Mouse (Mus musculus): ENCODE measurements at regions not wholly inside any gene's neighbourhood (a gene's known extent, or its start where the extent isn't known, plus 50 kb on each side); places are given as distances from the start of the nearest gene placed in this dataset.

DNA sequence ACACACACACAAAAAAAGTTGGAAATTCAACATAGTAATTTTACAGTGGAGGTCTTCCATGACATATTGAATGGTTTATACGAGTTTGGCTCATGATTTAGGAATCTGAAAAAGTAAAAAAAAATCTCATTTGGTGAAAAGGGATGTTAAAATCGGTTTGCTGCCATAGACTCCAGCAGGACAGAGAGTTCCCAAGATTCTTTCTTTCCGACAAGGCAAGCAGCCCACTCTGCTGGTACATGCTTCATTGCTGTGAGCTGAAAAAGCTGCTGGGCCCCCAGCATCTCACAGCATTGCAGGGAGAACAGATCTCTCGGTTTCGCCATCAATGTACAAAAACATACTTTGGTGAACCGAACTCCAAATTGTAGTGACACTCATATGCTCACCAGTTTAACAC, 125.8 kb upstream of the Mpdz start:
- Histone ChIP-seq H3K27me3 (no peaks in the 10 kb centered on the region), H3K4me3 (replicated peaks) (no peak overlapping the region), H3K9me3 (replicated peaks) (no peaks in the 10 kb centered on the region), H3K27ac (no peak overlapping the region), H3K4me2 (no peak overlapping the region), H3K36me3 (no peaks in the 10 kb centered on the region), H3K9ac (no peak overlapping the region), H3K4me1 (replicated peaks) (no peaks in the 10 kb centered on the region)
- WGBS (ENCODE audit: insufficient replicate concordance): 64% methylated on average over 6 of the region's 6 CpGs
- DNase-seq (no peak), ATAC-seq (ENCODE audit: low read depth) (no peak)

DNA sequence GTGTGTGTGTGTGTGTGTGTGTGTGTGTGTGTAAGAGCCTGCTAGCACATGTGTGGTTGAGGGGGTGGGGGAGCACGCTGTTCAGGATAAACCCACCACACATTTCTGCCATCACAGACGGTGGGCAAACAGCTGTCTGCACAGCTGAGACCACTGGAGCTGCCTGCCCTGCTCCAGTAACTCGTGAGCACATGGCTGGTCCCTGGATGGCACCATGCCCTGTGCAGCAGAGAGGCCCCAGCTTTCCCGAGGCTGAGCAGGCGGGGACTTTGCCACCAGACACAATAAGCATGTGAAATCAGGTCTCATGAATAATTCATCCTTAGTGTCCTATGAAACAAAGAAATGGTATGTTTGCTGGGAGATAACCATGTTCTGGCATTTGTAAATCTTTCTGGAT, 125.3 kb upstream of the Mpdz start:
- DNase-seq: no peak
- no peaks in the 10 kb centered on the region for H3K27me3 ChIP-seq
- no peak overlapping the region for H3K9ac ChIP-seq
- 47% methylated on average over 5 of the region's 5 CpGs for WGBS (ENCODE audit: insufficient replicate concordance)
- no peaks in the 10 kb centered on the region for H3K9me3 ChIP-seq (replicated peaks)
- no peaks in the 10 kb centered on the region for H3K36me3 ChIP-seq
- no peak overlapping the region for H3K4me2 ChIP-seq
- H3K27ac ChIP-seq: no peak overlapping the region
- H3K4me1 ChIP-seq (replicated peaks): no peaks in the 10 kb centered on the region
- no peak for ATAC-seq (ENCODE audit: low read depth)
- no peak overlapping the region for H3K4me3 ChIP-seq (replicated peaks)

DNA sequence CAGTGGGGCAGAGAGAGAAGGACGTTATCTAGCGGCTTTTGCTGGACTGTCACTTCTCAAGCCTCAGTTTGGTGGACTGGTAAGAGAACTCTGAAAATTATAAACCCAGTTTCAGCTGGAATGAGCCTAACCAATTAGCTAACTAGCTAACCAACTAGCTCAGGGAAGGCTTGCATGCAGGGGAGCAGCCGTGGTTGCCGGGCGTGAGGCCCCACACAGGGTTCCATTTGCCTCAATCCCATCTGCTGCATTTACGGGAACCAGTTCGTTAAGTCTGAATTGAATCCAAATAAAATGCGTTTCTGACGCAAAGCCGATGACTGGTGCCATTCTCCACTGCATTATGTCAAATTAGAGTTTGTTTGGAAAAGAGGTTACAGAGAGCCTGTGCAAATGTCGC, 123.9 kb upstream of the Mpdz start:
- WGBS (ENCODE audit: insufficient replicate concordance): 77% methylated on average over 11 of the region's 11 CpGs
- ATAC-seq (ENCODE audit: low read depth) (no peak), DNase-seq (no peak)
- Histone ChIP-seq H3K9ac (no peak overlapping the region), H3K9me3 (replicated peaks) (no peaks in the 10 kb centered on the region), H3K36me3 (no peaks in the 10 kb centered on the region), H3K4me1 (replicated peaks) (no peaks in the 10 kb centered on the region), H3K27me3 (no peaks in the 10 kb centered on the region), H3K4me3 (replicated peaks) (no peak overlapping the region), H3K4me2 (no peak overlapping the region), H3K27ac (no peak overlapping the region)

DNA sequence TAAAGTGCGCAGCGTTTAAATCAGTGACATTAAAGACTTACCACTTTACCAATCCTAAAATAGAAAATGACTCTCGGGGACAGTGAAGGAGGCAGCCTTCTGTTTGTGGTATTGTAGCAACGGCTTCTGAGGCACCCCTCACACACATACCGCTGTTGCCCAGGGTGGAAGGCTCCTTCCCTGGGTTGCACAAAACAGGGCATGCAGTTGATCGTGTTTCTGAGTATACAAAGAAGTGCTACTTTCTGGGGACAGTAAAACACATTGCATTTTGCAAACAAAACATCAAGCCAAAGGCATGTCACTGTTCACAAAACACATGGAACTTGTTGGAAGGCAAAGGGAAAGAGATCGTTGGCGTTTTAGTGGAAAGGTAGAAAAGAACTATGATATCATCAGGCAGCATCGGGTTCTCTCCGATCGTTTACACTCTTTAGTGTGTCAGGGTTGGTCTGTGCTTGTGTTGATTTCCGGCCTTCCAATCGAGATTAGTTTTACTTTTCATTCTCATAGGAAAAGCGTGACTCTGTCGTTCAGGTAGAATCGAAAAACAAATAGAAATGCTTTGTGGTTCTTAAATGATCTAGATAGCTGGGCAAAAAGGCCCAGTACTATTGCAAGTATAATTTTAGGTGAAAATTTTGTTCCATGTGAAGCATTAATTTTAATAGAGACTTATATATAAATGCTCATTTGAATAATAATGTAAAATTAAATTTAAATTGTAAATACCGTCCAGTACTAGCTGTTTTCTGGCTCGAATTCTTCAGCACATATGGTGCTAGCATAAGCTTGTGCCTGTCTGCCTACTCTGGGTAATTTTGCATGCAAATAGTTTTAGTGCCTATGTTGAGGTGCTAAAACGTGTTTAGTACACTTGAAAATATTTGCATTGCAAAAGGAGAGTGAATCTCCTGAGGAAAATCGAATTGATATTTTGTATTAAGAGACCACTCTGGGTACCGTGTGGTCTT, 123.1 kb upstream of the Mpdz start:
- ATAC-seq (ENCODE audit: low read depth) (no peak), DNase-seq (no peak)
- H3K4me3 ChIP-seq (replicated peaks): no peak overlapping the region
- H3K36me3 ChIP-seq: no peaks in the 10 kb centered on the region
- H3K9ac ChIP-seq: no peak overlapping the region
- 69% methylated on average over 21 of the region's 21 CpGs for WGBS (ENCODE audit: insufficient replicate concordance)
- no peaks in the 10 kb centered on the region for H3K4me1 ChIP-seq (replicated peaks)
- H3K4me2 ChIP-seq: no peak overlapping the region
- no peak overlapping the region for H3K27ac ChIP-seq
- no peaks in the 10 kb centered on the region for H3K9me3 ChIP-seq (replicated peaks)
- no peaks in the 10 kb centered on the region for H3K27me3 ChIP-seq

DNA sequence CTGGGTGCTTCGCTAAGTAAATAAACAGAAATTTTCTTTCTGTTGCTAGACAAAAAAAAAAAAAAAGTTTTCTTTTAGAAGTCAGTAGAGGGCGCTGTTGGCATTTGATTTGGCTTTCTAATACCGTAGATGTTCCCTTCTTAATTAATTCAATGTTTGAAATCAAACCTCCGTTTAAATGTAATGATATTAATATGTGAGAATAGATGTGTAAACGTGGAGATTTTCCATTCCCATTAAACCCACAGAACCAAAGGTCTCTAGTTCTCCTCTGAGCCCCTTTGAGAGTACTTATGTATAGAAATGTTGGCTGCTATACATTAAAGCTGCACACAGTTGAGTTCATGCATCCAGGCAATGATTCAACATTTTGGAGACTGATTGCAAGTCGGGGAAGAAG, 121.8 kb upstream of the Mpdz start:
- Histone ChIP-seq H3K27me3 (no peaks in the 10 kb centered on the region), H3K9ac (no peak overlapping the region), H3K4me3 (replicated peaks) (no peak overlapping the region), H3K36me3 (no peaks in the 10 kb centered on the region), H3K4me2 (no peak overlapping the region), H3K9me3 (replicated peaks) (no peaks in the 10 kb centered on the region), H3K4me1 (replicated peaks) (no peaks in the 10 kb centered on the region), H3K27ac (no peak overlapping the region)
- 5% methylated on average over 6 of the region's 6 CpGs for WGBS (ENCODE audit: insufficient replicate concordance)
- ATAC-seq (ENCODE audit: low read depth) (no peak), DNase-seq (no peak)

DNA sequence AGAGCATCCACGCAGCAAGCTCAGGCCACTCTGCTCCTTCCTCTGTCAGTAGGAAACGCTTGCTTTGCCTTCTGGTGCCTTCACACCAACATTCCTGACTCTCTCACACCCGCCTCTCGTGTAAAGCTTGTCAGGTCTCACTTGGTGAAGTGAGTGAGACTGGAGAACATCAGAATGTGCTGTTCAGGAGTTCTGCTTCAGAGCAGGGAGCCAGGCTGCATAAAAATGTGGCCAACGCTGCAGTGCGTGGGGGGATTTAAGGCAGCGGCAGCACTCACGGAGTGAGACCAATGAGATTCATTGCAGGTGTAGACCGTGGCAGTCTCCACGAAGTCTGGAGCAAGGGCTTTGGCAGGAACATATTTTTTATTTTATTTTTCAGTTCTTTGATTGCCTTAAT, 121.0 kb upstream of the Mpdz start:
- ATAC-seq (ENCODE audit: low read depth) (no peak), DNase-seq (no peak)
- H3K4me3 ChIP-seq (replicated peaks): no peak overlapping the region
- no peak overlapping the region for H3K4me2 ChIP-seq
- no peak overlapping the region for H3K9ac ChIP-seq
- H3K27me3 ChIP-seq: no peaks in the 10 kb centered on the region
- H3K27ac ChIP-seq: no peak overlapping the region
- 47% methylated on average over 10 of the region's 10 CpGs for whole genome bisulfite sequencing (ENCODE audit: insufficient replicate concordance)
- no peaks in the 10 kb centered on the region for H3K9me3 ChIP-seq (replicated peaks)
- H3K36me3 ChIP-seq: no peaks in the 10 kb centered on the region
- H3K4me1 ChIP-seq (replicated peaks): no peaks in the 10 kb centered on the region

DNA sequence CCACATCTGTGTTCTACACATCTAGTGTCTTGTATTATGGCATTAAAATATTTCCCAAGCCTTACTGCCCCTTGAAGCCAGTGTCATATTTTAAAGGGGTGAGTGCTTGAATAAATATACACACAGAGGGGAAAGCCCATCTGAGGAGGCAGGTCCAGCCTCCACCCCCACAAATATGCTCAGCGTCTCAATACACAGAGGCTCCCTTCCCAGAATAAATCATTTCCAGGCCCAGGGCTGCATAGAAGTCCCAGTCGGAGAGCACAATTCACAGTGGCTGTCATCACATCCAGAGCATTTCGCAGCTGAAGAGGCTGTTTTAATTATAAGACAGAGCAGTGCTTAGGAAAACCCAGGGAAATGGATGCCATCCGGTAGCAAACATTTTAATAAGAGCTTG, 118.8 kb upstream of the Mpdz start:
- Histone ChIP-seq H3K4me1 (replicated peaks) (no peaks in the 10 kb centered on the region), H3K27me3 (no peaks in the 10 kb centered on the region), H3K9ac (no peak overlapping the region), H3K27ac (no peak overlapping the region), H3K36me3 (no peaks in the 10 kb centered on the region), H3K9me3 (replicated peaks) (no peaks in the 10 kb centered on the region), H3K4me3 (replicated peaks) (no peak overlapping the region), H3K4me2 (no peak overlapping the region)
- ATAC-seq (ENCODE audit: low read depth) (no peak), DNase-seq (no peak)
- WGBS (ENCODE audit: insufficient replicate concordance): 62% methylated on average over 4 of the region's 4 CpGs

DNA sequence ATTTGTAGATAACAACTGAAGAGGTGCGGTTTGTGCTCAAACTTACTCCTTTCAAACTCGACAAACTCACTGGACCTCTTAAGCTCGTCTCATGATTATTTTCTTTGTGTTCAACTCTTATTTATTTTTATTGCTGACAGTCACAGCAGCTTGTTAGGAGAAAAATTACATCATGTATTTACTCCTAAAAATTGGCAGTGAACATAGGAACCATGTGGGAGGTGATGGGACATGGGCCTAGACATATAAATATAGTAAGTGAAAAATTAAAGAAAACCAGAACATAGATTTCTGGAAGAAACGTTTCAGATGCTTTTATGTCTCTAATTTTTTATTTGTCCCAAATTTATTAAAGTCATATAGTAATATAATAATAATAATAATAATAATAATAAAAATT, 108.2 kb upstream of the Mpdz start:
- H3K4me2 ChIP-seq: no peak overlapping the region
- H3K27me3 ChIP-seq: no peaks in the 10 kb centered on the region
- H3K36me3 ChIP-seq: no peaks in the 10 kb centered on the region
- no peaks in the 10 kb centered on the region for H3K9me3 ChIP-seq (replicated peaks)
- WGBS (ENCODE audit: insufficient replicate concordance): 57% methylated on average over 4 of the region's 4 CpGs
- H3K4me1 ChIP-seq (replicated peaks): no peaks in the 10 kb centered on the region
- H3K27ac ChIP-seq: no peak overlapping the region
- H3K9ac ChIP-seq: no peak overlapping the region
- no peak for DNase-seq
- ATAC-seq (ENCODE audit: low read depth): no peak
- no peak overlapping the region for H3K4me3 ChIP-seq (replicated peaks)

DNA sequence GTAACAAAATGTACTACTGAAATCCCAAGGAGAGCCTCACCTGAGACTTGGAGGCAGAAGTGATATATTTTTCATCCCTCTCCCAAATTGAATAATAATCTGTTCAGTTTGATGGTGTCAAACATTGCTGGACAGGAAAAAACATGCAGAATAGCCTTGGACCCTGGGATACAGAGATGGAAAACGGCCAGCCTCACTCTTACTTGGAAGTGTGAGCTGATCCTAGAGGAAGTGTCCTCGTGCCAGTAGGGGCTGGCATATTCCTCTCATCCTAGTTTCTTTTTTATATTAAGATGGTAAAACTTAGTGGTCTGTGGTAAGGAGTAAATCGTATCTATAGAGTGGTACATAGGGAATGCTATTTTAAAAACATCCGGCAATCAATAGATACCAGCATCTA, 107.6 kb upstream of the Mpdz start:
- no peaks in the 10 kb centered on the region for H3K9me3 ChIP-seq (replicated peaks)
- H3K36me3 ChIP-seq: no peaks in the 10 kb centered on the region
- H3K4me3 ChIP-seq (replicated peaks): no peak overlapping the region
- no peak for ATAC-seq (ENCODE audit: low read depth)
- no peak overlapping the region for H3K4me2 ChIP-seq
- H3K9ac ChIP-seq: no peak overlapping the region
- DNase-seq: no peak
- no peak overlapping the region for H3K27ac ChIP-seq
- H3K27me3 ChIP-seq: no peaks in the 10 kb centered on the region
- no peaks in the 10 kb centered on the region for H3K4me1 ChIP-seq (replicated peaks)
- 62% methylated on average over 4 of the region's 4 CpGs for WGBS (ENCODE audit: insufficient replicate concordance)

DNA sequence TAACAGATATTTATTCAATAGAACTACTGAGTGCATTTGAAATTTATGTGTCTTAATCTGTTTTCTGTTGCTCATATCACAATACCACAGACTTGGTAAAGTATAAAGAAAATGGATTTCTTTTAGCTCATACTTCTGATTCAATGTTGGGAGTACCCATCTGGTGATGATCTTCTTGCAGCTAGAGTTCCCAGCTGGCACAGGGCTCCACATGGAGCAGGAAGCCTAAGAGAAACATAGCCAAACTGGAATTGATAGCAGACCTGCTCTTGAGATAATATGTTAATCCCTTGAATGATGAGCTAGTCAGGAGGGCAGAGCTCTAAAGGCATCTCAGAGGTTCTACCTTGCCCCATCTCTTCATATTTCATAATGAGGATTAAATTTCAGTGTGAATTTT, 97.9 kb upstream of the Mpdz start:
- Histone ChIP-seq H3K4me2 (no peak overlapping the region), H3K36me3 (no peaks in the 10 kb centered on the region), H3K9ac (no peak overlapping the region), H3K9me3 (replicated peaks) (no peaks in the 10 kb centered on the region), H3K27me3 (no peaks in the 10 kb centered on the region), H3K4me3 (replicated peaks) (no peak overlapping the region), H3K27ac (no peak overlapping the region), H3K4me1 (replicated peaks) (no peaks in the 10 kb centered on the region)
- ATAC-seq (ENCODE audit: low read depth) (no peak), DNase-seq (no peak)

DNA sequence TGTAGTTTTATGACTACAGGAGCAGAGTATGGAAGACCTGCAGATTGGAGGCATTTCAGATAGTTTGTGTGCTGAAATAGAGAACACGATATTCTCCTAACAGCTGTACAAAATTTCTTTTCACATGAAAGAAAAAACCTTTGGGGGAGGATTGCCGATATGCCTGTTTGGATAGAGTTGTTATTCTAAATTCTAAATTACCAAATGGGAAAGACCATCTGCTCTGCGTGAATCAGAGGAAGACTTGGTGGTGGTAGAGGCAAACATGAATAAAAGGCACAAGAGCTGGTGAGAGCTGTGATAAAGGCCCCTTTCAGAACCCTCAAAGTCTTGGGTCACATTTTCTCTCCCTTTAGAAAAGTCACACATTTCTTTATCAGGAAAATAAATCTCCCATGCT, 96.9 kb upstream of the Mpdz start:
- H3K4me2 ChIP-seq: no peak overlapping the region
- WGBS (ENCODE audit: insufficient replicate concordance): 68% methylated on average over 3 of the region's 3 CpGs
- no peaks in the 10 kb centered on the region for H3K36me3 ChIP-seq
- no peak overlapping the region for H3K9ac ChIP-seq
- H3K27me3 ChIP-seq: no peaks in the 10 kb centered on the region
- H3K4me3 ChIP-seq (replicated peaks): no peak overlapping the region
- ATAC-seq (ENCODE audit: low read depth) (no peak), DNase-seq (no peak)
- H3K27ac ChIP-seq: no peak overlapping the region
- H3K9me3 ChIP-seq (replicated peaks): no peaks in the 10 kb centered on the region
- H3K4me1 ChIP-seq (replicated peaks): no peaks in the 10 kb centered on the region

DNA sequence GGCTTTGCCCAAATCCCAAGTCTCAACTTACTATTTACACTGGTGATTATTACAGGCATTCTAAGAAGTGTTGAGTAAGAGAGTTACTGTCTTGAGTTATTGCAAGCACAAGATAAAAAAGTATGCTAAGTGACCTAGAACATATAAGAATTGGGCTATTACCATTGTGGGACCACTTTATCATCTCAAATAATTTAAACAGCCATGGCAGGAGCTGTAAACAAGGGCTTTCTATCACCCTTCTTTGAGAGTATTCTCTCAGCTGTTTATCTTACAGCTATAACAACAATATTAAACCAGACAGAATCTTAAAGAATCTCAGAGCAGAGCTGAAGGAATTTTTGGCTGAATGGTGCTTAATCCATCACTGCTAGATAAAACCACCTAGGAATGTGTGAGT, 94.2 kb upstream of the Mpdz start:
- ATAC-seq (ENCODE audit: low read depth) (no peak), DNase-seq (no peak)
- no peaks in the 10 kb centered on the region for H3K4me1 ChIP-seq (replicated peaks)
- H3K27me3 ChIP-seq: no peaks in the 10 kb centered on the region
- no peaks in the 10 kb centered on the region for H3K9me3 ChIP-seq (replicated peaks)
- no peaks in the 10 kb centered on the region for H3K36me3 ChIP-seq
- no peak overlapping the region for H3K9ac ChIP-seq
- no peak overlapping the region for H3K27ac ChIP-seq
- H3K4me2 ChIP-seq: no peak overlapping the region
- H3K4me3 ChIP-seq (replicated peaks): no peak overlapping the region

Measured in liver, embryonic 13.5 days (tissue).